Mouse (Mus musculus): Measurements from ENCODE around the gene Sppl2c.

Sppl2c gene

DNA sequence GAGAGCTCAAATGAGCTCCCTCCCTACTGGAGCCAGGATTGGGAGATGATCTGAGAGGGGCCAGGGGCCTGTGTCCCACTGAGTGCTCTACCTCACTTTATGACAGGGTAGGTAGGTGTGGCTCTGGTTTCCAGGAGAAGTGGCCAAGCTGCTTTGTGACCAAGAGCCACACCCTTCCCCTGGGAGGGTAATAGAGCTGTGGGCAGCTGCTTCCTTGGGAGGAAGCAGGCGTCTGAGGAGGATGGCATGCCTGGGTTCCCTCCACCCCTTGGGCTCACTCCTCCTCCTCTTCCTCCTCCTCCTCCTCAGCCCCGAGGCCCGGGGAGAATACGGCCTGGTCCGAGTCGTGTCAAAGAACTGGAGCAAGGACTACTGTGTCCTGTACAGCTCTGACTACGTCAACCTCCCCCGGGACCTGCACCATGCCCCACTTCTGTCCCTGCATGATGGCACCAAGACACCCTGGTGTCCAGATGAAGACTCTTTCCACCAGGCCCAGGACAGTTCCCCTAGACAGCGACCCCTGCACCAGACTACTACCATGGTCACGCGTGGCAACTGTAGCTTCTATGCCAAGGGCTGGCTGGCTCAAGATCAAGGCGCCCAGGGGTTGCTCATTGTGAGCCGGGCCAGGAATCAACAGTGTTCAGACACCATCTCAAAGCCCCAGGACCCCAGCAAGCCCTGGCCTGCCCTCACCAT lies at the start of gene Sppl2c:
Gene Sppl2c, plus strand, starts transcription at position 193 of the 702 bp plus-strand sequence.
- DNase-seq (ENCODE audit: low spot score in 2 of 2): no peak

DNA sequence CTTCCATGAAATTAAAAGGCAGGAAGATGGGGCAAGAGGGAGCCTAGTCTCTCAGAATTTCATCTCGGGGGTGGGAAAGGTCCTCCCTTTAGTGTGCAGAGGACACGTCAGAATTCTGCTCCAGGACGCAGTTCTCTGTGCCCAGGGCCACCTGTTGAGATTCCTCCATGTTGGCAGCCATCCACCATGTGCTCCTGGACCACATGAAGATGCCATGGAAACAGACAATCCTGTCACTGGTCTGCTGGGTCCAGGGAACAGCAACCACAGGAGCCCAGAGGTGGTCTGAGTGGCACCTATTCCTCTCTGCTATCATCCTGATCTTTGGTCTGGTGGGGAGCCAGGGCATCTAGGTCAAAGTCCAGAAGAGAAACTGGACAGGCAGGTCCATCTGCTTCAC lies 47.2 kb upstream of the Sppl2c start:
- DNase-seq (ENCODE audit: low spot score in 2 of 2): no peak

DNA sequence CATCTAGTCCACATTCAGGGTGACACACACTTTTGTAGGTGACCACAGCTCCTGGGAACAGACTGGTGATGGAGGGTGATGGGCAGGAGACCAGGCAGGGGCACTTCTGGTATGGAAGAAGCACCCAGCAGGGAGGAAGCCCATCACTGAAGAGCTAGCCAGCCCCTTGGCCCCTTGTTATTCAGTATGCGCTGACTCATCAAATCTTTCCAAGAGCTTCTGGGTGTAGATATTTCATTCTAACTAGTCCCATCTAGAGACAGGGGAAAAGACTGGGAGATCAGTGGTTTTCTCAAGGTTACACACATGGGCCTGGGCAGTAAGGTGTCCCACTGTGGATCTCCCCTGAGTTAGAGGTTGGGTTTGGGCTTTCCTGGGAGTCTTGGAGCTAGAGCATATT lies 41.2 kb upstream of the Sppl2c start:
- no peak for DNase-seq (ENCODE audit: low spot score in 2 of 2)

DNA sequence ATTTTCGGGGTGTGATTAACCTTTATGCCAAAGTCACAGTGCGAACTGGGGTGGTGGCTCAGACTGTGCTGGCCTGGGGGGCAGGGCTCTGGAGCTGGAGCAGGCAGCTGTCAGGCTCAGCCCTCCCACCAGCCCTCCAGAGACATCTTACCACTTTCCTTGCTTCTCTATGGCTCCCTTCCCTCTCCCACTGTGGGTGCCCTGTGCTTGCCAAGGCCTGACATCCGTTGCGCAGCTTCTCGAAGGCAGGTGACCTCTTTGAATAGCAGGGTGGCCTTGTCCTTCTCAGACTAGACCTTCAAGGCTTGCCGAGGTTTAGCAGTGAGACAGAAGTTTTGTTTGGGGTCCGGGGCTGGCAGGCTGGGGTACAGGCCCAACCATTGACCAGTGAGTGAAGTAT lies 37.3 kb upstream of the Sppl2c start:
- no peak for DNase-seq (ENCODE audit: low spot score in 2 of 2)

DNA sequence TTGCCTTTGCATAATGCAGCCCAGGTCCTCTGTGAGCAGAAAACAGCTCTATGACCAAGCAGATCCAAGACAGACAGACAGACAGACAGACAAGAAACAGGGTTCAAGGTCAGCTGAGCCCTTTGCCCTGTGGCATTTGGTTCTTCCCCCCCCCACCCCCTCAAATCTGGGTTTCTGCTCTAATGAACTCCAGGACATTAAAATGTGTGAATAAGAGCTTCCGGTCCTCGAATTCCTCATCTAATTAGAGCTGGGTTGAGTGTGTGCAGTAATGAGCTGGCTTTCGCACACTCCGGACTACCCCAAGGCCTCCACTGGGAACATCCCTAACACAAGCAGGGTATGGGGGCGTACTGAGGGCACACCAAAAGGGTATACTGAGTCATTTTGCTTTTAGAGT lies 35.2 kb upstream of the Sppl2c start:
- DNase-seq (ENCODE audit: low spot score in 2 of 2): no peak

DNA sequence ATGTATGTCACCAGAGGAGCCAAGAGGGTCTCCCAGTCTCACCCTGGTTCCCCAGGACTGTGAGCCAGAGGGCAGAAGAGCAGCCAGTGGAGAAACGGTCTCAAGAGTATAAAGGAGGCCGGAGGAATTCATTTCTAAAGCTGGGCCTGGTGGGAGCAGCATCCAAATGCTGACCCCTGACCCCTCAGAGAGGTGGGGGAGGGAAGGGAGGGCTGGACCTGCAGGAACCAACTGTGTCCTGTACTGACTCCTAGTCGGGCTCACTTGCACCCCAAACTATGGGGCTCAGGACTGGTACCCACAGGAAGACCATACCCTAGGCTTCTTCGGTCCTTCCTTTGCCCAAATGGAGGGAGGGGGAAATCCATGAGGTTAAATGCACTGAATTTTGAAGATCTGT lies 31.8 kb upstream of the Sppl2c start:
- no peak for DNase-seq (ENCODE audit: low spot score in 2 of 2)

DNA sequence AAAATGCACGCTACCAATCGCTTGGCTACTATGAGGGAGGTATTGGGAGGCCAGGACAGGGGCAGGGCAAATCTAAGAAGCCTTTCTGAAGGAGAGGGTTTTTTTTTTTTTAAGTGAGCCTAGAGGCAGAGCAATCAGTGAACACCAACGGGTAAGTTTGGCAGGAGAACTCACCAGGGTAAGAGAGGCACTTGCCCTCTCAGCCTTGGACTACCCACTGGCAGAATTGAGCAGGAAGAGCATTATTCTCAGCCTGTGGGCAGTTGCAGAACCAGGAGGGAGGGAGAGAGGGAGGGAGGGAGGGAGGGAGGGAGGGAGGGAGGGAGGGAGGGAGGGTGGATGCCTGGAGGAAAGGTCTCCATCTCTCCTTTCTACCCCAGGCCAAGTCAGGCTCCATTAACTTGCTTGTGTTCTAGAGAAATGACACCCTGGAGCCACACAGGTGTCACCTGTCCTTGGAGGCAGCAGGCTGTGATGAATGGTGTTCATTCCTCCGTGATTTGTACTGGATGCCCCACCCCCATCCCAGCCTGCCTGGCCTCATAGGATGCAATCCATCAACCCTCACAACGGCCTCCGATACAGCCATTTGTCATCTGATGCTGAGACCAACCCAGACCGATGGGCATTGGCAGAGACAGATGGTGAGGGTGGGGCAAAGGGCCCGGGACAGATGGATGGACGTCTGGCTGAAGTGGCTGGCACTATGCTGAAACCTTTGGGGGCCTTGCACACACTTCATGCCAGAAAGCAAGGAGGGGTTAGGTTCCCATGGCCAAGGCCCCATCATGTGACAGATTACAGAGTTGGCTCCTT lies 31.1 kb upstream of the Sppl2c start:
- no peak for DNase-seq (ENCODE audit: low spot score in 2 of 2)

DNA sequence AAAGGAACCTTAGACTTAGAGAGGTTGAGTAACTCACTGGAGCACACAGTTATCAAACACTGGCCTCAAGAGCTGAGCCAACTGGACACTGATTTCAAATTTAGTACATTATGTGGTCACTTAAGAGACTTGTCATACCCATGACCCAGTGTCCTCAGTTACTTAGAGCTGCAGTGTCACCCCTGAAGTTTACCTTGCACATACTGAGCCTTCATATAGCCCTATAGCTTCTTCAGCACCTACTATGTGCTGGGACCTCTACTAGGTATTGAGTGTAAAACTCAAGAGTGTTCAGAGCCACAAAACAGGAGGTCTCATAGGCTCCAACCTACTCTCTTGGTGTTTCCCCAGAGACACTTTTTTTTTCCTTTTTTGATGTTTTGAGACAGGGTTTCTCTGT lies 30.2 kb upstream of the Sppl2c start:
- no peak for DNase-seq (ENCODE audit: low spot score in 2 of 2)

DNA sequence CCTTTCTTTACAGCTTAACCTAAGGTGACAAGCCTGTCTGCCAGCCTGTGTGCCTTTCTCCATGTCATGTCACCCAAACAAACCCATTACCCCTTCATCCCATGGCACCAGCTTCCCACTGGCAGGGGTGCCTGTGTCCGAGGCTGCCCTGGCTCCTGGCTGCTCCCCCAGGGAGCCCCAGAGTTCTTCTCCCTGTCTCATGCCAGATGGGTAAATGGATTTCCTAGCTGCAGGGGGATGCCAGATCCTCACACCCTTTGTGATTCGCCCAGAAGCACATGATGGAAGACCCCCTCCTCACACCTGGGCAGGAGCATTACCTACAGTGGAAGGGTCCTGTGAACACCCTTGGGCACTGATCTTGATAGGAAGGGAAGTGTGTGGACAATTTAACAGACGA lies 29.7 kb upstream of the Sppl2c start:
- no peak for DNase-seq (ENCODE audit: low spot score in 2 of 2)

DNA sequence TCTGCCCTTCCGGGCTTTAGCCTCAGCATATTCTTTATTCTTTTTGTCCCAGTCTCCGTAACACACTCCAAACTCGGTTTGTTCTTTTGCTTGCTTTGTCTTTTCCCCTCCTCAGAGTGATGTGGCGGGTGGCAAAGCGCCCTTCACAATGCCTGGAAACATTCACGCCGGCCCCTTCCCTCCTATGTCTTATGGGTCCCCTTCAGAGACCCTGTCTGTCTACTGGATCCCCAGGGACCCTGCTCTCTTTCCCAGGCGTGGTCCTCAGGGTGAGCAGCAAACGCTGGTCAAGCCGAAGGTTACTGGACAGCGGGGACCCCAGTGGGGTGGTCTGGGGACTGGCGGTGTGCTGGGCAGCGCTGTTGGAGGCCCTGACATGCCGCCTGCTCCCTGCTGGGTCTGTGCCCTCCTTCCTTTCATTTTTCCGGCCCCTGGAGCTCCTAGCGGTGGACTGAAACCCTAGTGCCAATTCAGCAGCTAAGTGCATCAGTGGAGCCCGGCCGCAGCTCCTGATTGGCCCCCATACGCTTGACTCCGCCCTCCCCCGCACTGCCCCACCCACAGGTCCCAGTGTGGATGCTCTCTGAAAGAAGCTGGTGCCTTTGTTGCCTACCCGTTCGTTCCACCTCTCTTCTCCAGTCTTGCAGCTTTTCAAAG lies 28.4 kb upstream of the Sppl2c start:
- DNase-seq (ENCODE audit: low spot score in 2 of 2): no peak

DNA sequence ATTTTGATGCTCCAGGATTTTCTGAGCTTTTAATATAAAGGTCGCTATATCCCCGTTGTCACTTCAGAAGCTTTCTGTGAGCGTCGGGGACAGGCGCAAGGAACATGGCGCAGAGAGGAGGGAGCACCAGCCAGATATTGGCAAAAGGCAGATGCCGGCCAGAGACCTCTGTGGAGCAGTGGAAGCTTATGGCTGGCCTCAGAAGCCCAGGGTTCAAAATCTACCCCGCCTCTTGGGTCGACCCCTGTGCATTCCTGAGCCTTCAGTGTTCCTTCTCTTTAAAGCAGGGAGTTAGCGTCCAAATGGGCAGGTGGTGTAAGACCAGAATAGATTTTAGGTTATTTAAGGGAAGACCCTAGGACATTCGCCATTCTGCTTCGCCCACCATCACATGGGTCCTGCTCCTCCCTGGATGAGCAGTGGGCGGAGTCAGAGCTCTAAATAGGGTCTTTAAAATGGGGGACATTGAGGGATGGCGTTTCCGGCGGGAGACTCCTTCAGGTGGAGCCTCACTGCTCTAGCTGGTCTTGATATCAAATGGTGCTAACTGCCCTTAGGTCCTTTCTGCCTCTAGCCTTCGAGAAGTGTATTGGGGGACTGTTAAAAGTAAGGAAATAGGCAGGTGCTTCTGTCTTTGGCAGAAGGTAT lies 27.7 kb upstream of the Sppl2c start:
- DNase-seq (ENCODE audit: low spot score in 2 of 2): no peak

DNA sequence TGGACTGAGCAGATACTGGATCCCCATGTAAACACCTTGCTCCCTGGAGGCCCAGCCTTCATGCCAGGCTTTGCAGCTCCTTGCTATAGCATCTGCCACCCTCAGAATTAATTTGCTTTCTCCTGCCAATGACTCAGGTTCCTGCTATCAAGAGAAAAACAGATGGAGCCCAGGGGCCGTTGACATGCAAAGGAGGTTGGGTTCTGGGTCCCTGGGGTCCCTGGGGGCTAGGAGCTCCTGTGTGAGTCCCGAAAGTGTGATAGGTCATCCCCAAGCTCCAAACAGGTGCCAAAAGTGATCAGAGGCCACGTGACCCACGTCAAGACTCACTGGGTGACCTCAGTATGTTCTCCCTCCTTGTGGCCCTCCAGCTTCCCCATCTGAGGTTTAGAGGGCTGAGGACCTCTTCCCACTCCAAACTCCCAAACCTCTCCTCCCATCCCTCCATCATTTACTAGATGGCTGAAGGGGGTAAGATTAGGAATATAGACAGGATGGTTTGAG lies 26.3 kb upstream of the Sppl2c start:
- DNase-seq (ENCODE audit: low spot score in 2 of 2): no peak

DNA sequence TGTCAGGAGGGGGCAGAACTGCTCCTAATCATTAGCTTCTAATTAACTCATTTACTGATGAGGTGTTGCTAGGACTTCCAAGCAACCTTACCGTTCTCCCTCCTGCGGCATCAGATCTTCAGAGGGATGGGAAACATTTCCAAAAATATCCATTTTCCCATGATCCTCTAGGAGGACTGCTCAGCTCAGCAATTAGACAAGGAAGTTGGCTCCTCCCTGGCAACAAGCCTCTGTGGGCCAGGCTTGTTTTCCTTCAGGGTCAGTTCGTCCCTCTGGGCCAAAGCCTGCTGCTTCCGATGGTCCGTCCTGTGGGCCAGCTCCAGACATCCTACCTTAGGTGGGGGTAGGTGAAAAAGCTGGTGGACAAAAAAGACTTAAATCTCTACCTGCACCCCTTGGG lies 25.0 kb upstream of the Sppl2c start:
- no peak for DNase-seq (ENCODE audit: low spot score in 2 of 2)

DNA sequence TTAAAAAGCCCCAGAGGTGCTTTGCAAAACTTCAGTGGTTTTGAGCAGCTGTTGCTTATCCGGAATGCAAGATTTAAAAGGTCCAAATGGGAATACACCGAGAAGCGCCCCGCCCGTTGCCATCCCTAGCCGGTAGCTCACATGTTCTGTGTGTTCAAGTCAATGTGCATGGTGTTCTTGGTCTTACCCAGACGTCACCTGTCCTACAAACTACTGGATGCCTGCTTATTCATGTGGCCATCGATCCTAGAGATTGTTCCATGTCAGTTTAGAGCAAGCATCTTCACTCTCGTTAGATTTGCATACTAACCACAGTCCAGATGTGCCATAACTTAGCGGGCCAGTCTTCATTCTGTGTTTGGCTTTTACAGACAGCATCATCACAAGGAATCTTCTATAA lies 21.9 kb upstream of the Sppl2c start:
- DNase-seq (ENCODE audit: low spot score in 2 of 2): no peak

DNA sequence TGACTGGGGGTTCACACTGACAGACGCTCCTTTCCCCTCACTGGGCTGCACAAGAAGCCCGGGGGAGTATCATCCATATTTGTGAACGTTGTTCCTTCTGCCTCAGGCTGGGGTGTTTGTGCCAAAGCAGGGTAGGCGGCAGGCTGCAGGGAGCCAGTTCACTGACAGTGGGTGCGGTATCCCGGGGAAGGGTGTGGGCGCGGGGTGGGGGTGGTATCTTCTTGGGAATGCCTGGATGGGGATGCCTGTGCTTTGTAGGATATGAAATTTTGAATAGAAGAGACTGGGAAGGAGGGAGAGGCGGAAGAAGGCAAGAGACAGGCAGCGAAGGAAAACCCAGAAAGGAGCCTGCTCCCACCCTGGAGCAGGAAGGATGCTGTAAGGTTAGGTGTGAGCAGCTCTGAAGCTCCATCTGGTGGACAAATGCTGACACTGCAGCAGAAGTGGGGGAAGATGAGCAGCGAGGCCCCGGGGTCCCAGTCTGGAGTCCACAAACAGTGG lies 14.8 kb upstream of the Sppl2c start:
- DNase-seq (ENCODE audit: low spot score in 2 of 2): peak; percentile 34 to 82

DNA sequence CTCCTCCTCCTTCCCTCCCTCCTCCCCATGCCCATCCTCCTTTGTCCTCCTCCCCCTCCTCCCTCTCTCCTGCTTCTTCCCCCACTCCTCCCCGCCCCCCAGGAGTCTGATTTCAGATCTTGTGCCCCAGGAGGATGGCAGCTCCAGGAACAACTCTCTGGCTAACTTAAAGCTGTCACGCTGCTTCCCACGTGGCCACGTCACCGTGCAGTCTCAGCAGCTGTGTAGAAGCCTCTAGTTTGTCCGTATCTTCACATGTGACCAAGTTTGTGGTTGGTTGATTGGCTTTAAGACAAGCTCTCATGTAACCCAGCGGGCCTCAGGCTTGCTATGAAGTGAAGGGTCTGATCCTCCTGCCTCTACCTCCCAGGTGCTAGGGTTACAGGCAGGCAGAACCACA lies 7.2 kb upstream of the Sppl2c start:
- no peak for DNase-seq (ENCODE audit: low spot score in 2 of 2)

DNA sequence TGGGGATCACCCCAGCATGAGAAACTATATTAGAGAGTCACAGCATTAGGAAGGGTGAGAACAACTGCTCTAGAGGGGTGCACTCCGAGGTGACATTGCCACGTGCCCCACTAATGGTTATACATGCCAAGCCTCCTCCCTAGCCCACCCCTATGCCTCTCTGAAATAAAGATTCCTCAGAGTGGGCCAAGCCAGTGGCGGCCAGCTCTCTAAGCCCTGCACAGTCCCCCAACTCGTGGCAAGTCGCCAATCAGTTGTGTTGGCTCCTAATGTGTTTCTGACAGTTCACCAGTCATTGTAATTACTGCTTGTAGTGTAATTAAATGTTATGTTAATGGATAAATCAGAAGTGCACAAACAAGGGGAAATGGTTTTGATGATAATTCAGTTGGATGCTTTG lies 6.3 kb upstream of the Sppl2c start:
- DNase-seq (ENCODE audit: low spot score in 2 of 2): no peak

DNA sequence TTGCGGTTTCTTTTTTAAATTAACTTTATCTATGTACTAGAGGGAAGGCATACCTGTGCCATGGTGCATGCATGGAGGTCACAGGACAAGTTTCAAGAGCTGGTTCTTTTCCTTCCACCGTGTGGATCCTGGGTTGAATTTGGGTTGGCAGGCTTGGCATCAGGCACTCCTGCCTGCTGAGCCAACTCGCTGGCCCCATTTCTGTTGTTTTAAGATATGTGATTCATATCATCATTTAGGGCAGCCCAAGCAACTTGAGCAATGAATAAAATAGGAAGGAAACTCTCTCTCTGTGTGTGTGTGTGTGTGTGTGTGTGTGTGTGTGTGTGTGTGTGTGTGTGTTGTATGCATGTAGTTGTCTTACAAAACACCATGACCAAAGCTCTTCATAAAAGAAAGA lies 4.0 kb upstream of the Sppl2c start:
- no peak for DNase-seq (ENCODE audit: low spot score in 2 of 2)

DNA sequence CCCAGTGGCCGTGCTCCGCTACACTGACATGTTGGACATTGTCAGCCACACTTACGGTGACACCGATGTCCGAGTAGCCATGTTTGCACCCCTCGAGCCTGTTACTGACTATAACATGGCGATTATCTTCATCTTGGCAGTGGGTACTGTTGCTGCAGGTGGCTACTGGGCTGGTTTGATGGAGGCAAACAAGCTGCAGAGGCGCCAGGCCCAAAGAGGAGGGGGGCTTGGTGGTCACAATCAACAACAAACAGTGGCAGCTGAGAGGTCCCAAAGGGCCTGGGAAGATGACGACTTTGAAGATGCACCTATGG lies 667 bp downstream of the Sppl2c start:
- no peak for DNase-seq (ENCODE audit: low spot score in 2 of 2)

DNA sequence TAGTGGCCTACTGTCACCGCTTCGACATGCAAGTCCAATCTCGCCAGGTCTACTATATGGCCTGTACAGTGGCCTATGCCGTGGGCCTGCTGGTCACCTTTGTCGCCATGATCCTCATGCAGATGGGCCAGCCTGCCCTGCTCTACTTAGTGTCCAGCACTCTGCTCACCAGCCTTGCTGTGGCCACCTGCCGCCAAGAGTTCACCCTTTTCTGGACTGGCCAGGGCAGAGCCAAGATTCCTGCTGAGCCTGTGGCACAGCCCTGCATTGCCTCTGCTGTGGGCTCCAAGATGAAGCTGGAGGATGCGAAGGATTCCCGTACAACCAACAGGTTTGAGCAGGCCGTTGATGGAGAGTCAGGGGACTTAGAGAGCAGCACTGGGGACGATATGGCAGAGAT lies 1.6 kb downstream of the Sppl2c start:
- no peak for DNase-seq (ENCODE audit: low spot score in 2 of 2)

DNA sequence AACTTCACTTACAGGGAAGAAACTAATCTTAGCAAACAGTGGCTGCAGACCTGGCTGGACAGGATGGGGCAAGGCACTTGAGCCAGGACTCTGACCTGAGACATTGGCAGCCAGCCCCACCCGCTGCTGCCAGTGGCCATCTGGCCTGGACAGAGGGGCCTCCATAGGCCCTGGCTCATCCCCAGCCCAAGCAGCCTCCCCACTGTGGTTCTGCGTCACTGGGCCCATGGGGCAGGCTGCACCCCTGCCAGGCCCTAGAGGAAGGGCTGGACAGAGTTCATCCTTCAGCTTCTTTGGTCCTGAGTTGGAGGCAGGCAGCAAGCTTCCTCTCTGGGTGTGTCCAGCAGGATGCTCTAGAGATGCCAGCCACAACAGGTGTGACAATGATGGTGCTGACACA lies 3.9 kb downstream of the Sppl2c start:
- DNase-seq (ENCODE audit: low spot score in 2 of 2): no peak

DNA sequence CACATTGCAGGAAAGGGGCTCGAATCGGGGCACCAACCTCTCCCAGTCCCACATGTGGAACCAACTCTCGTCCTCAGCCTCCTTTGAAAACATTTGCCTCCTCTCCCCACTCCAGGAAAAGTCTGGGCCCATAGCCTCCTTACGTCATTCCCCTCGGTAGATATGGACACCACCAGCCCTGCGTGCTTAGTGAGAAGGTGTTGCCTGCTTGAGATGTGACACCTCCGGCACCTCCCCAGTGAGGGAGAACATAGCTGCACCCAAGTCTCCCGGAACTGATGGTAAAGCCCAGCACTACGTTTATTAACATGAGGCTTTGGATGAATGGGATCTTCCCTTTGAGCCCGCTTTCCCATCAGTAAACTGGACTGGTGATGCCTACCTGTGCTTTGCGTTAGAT lies 9.3 kb downstream of the Sppl2c start:
- DNase-seq (ENCODE audit: low spot score in 2 of 2): no peak

All from spleen, postnatal 4 days (tissue).